Mouse (Mus musculus) adrenal gland (tissue): ENCODE data around the gene Cbll1.
"Not testable (repeated sequence)": the region's sequence is repeated elsewhere in the genome, so short reads cannot be mapped to it uniquely, and the experiment has no call there.

ENCODE experiments used
- intact Hi-C: fragments of 180-260 bp; cut with DNase I; formaldehyde crosslinking; loops from one replicate; pipeline ENCODE4 v1.15.1; 2025

The Cbll1 gene

GRCm38 (mm10) chr12:31501266-31501665 is 1.9 kb upstream of the Cbll1 start:
- intact Hi-C loops: loop anchor here (10.0 kb wide), 2 partner anchors 126 to 424 kb away; no protein-coding TSS in a partner anchor

GRCm38 (mm10) chr12:31500196-31500595 is 780 bp upstream of the Cbll1 start:
- intact Hi-C loops: loop anchor here (10.0 kb wide), 2 partner anchors 125 to 425 kb away; no protein-coding TSS in a partner anchor

- intact Hi-C loops: loop anchor here (10.0 kb wide), 1 partner anchor 384 kb away; no protein-coding TSS in a partner anchor
Measured at GRCm38 (mm10) chr12:31498936-31499313, 491 bp downstream of the Cbll1 start.

GRCm38 (mm10) chr12:31486431-31486830 is 13.0 kb downstream of the Cbll1 start:
- intact Hi-C loops: no loop called here

- intact Hi-C loops: not testable (repeated sequence)
Measured at GRCm38 (mm10) chr12:31478182-31478581, 21.2 kb downstream of the Cbll1 start.

GRCm38 (mm10) chr12:31462615-31463014 is 36.8 kb downstream of the Cbll1 start:
- intact Hi-C loops: no loop called here

GRCm38 (mm10) chr12:31461371-31461770 is 38.0 kb downstream of the Cbll1 start:
- intact Hi-C loops: no loop called here

- intact Hi-C loops: not testable (repeated sequence)
Measured at GRCm38 (mm10) chr12:31460270-31460669, 39.1 kb downstream of the Cbll1 start.

- intact Hi-C loops: no loop called here
Measured at GRCm38 (mm10) chr12:31458474-31458873, 40.9 kb downstream of the Cbll1 start.

GRCm38 (mm10) chr12:31456271-31456670 is 43.1 kb downstream of the Cbll1 start:
- intact Hi-C loops: no loop called here

GRCm38 (mm10) chr12:31449341-31449740 is 50.1 kb downstream of the Cbll1 start:
- intact Hi-C loops: no loop called here

- intact Hi-C loops: no loop called here
Measured at GRCm38 (mm10) chr12:31444827-31445226, 54.6 kb downstream of the Cbll1 start.

- intact Hi-C loops: no loop called here
Measured at GRCm38 (mm10) chr12:31444131-31444546, 55.3 kb downstream of the Cbll1 start.

GRCm38 (mm10) chr12:31439612-31440011 is 59.8 kb downstream of the Cbll1 start:
- intact Hi-C loops: no loop called here

- intact Hi-C loops: no loop called here
Measured at GRCm38 (mm10) chr12:31437791-31438190, 61.6 kb downstream of the Cbll1 start.
